8 mouse cellular contexts compared by ENCODE assay signal in the genomic region with DNA sequence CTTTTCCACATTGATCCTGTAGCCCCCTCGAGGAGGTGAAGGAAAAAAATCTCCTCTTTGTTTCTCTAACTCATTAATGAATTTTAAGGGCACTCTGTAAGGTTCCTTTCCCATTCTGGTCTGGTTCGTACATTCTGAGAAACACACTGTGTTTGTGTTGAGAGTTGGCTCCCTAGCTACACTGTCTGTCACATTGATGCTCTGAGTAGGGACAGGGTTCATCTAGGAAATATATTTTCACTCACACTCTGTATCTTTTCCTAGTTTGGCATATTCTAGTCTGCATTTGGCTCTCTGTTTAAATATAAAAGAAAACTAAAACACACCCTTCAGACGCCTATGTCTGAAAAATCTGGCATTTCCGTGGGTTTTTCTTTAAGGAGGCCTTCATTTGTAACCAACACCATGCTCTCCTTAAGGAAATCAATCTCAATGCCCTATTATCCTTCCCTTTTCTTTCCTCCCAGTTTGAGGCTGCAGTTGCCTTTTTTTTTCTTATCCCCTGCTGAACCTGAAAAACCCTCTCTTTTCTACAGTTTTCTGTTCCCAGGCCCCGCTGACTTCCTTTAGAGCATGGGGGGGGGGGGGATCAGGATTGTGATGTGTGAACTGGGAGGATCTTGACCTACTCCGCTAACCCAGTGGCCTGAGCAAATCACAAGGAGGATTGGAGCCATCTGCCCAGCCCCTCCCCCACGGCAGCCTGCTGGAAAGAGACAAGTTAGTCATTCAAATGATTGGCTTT. TPM values are rescaled to one million over a fixed set of nuclear protein-coding genes. Genes with fewer than 3 reads are reported as not detected.
DNase-seq lines count a peak whose midpoint lies in the region; ATAC-seq and TF ChIP-seq lines count a peak whose summit lies in the region.

No protein-coding gene starts in this region.

- no peaks in the 10 kb centered on the region for H3K9me3 ChIP-seq in intestine, embryonic 14.5 days (ENCODE audit: control insufficient read depth, low read length)
- H3K9me3 ChIP-seq in intestine, postnatal 0 days (ENCODE audit: control insufficient read depth): no peaks in the 10 kb centered on the region
- no peaks in the 10 kb centered on the region for H3K9me3 ChIP-seq in midbrain, postnatal 0 days (ENCODE audit: low read length)

- H3K27me3 ChIP-seq in intestine, embryonic 14.5 days (replicated peaks; ENCODE audit: control insufficient read depth, insufficient read depth, low read length): no peaks in the 10 kb centered on the region
- H3K27me3 ChIP-seq in intestine, postnatal 0 days (replicated peaks; ENCODE audit: control insufficient read depth, insufficient read depth, low read length): no peaks in the 10 kb centered on the region
- H3K27me3 ChIP-seq in midbrain, postnatal 0 days (ENCODE audit: insufficient read depth, low read length): no peaks in the 10 kb centered on the region

- peak; percentile 53; the same call in 1 of the 2 replicates for ATAC-seq in intestine, embryonic 14.5 days (replicated peaks; ENCODE audit: low FRiP score, low TSS enrichment, low read depth)
- no peak for ATAC-seq in intestine, postnatal 0 days
- peak; percentile 88 for ATAC-seq in midbrain, postnatal 0 days (ENCODE audit: low FRiP score)

- H3K4me3 ChIP-seq in intestine, embryonic 14.5 days (ENCODE audit: low read depth, low read length): no peak overlapping the region; the same call in 1 of the 2 replicates
- H3K4me3 ChIP-seq in intestine, postnatal 0 days (ENCODE audit: low read depth, low read length): no peak overlapping the region
- peak overlapping the region; percentile 34 for H3K4me3 ChIP-seq in midbrain, postnatal 0 days (ENCODE audit: low read depth, low read length)

- H3K27ac ChIP-seq in intestine, embryonic 14.5 days (ENCODE audit: low read depth): peak overlapping the region; percentile 4; the same call in 1 of the 2 replicates
- no peak overlapping the region for H3K27ac ChIP-seq in intestine, postnatal 0 days (ENCODE audit: low read depth, low read length)
- H3K27ac ChIP-seq in midbrain, postnatal 0 days (ENCODE audit: low read depth, low read length): peak overlapping the region; percentile 77

- TF ChIP-seq CTCF in intestine, postnatal 0 days (IDR thresholded peaks at IDR 0.05; ENCODE audit: low read depth): no peak
- no peak for TF ChIP-seq CTCF in midbrain, postnatal 0 days (IDR thresholded peaks at IDR 0.05)

- H3K4me2 ChIP-seq in intestine, embryonic 14.5 days (ENCODE audit: low read length): peak overlapping the region; percentile 42
- H3K4me2 ChIP-seq in intestine, postnatal 0 days (replicated peaks; ENCODE audit: low read depth): no peak overlapping the region
- H3K4me2 ChIP-seq in midbrain, postnatal 0 days (ENCODE audit: low read depth, low read length, poor library complexity, severe bottlenecking): peak overlapping the region; percentile 49

- peak; percentile 77 for DNase-seq in intestine, embryonic 14.5 days (ENCODE audit: low spot score)
- peak; percentile 90 for DNase-seq in embryo, embryonic 11 days
- DNase-seq in gastrocnemius, postnatal 4 days (ENCODE audit: low spot score in 2 of 2): peak; percentile 29 to 47
- peak; percentile 77 for DNase-seq in kidney, adult 18-20 months
- peak; percentile 36 to 56 for DNase-seq in left cerebral cortex, postnatal 36 days (ENCODE audit: low spot score in 2 of 2)
- peak; percentile 97 for DNase-seq in midbrain, postnatal 0 days (ENCODE audit: low spot score)
- peak; percentile 10 to 46 for DNase-seq in urinary bladder, postnatal 36 days (ENCODE audit: low spot score in 2 of 2)

- H3K4me1 ChIP-seq in intestine, embryonic 14.5 days (replicated peaks; ENCODE audit: control insufficient read depth, insufficient read depth, low read length): peaks cover 11% of the 10 kb centered on the region
- H3K4me1 ChIP-seq in intestine, postnatal 0 days (replicated peaks; ENCODE audit: control insufficient read depth, insufficient read depth, low read length): no peaks in the 10 kb centered on the region
- no peaks in the 10 kb centered on the region for H3K4me1 ChIP-seq in midbrain, postnatal 0 days (ENCODE audit: insufficient read depth, low read length)

- intact Hi-C loops in left cerebral cortex, postnatal 36 days (cut with DNase I): no loop called here

- no peak overlapping the region for H3K9ac ChIP-seq in intestine, embryonic 14.5 days (ENCODE audit: low read length)
- no peak overlapping the region for H3K9ac ChIP-seq in intestine, postnatal 0 days (ENCODE audit: low read depth, low read length)
- H3K9ac ChIP-seq in midbrain, postnatal 0 days (replicated peaks; ENCODE audit: low read length, poor library complexity, severe bottlenecking): peak overlapping the region; percentile 53

- WGBS in intestine, embryonic 14.5 days: 18% methylated on average over 7 of the region's 7 CpGs
- 38% methylated on average over 7 of the region's 7 CpGs for WGBS in intestine, postnatal 0 days
- WGBS in midbrain, postnatal 0 days: 12% methylated on average over 7 of the region's 7 CpGs

- H3K36me3 ChIP-seq in intestine, embryonic 14.5 days (ENCODE audit: control insufficient read depth, insufficient read depth, low read length): no peaks in the 10 kb centered on the region
- no peaks in the 10 kb centered on the region for H3K36me3 ChIP-seq in intestine, postnatal 0 days (ENCODE audit: control insufficient read depth, insufficient read depth)
- no peaks in the 10 kb centered on the region for H3K36me3 ChIP-seq in midbrain, postnatal 0 days (ENCODE audit: insufficient read depth, low read length)

RNA-seq across cellular contexts. Expression of a gene that starts 0.4 kb away (rescaled TPM):
- polyA plus RNA-seq in intestine, embryonic 14.5 days (2014; fragmentation: Nextera tagmentation; extraction: Ambion mirVana): 58.4 and 59.9 TPM in 2 replicates
- polyA plus RNA-seq in intestine, postnatal 0 days (2015; fragmentation: Nextera tagmentation; extraction: Ambion mirVana): 27.7 and 29.6 TPM in 2 replicates
- total RNA-seq in gastrocnemius, postnatal 4 days (2021): 1 to 10 TPM; 2.9 to 3.4 TPM
- 10 to 100 TPM; 44.4 to 50.3 TPM for total RNA-seq in left cerebral cortex, postnatal 36 days (2021)
- 717 and 1,023 TPM in 2 replicates for total RNA-seq in midbrain, postnatal 0 days (2014; rRNA removed)
- polyA plus RNA-seq in midbrain, postnatal 0 days (2015; fragmentation: Nextera tagmentation; extraction: Ambion mirVana): 2,744 and 2,827 TPM in 2 replicates

RNA-seq across cellular contexts. Expression of a gene that starts 9.8 kb away (rescaled TPM):
- 27.1 and 27.7 TPM in 2 replicates for polyA plus RNA-seq in intestine, embryonic 14.5 days (2014; fragmentation: Nextera tagmentation; extraction: Ambion mirVana)
- polyA plus RNA-seq in intestine, postnatal 0 days (2015; fragmentation: Nextera tagmentation; extraction: Ambion mirVana): 209 and 216 TPM in 2 replicates
- total RNA-seq in gastrocnemius, postnatal 4 days (2021): 10 to 100 TPM; 11.3 to 12.5 TPM
- total RNA-seq in left cerebral cortex, postnatal 36 days (2021): 10 to 100 TPM; 22.6 to 30.0 TPM
- 28.9 and 31.7 TPM in 2 replicates for total RNA-seq in midbrain, postnatal 0 days (2014; rRNA removed)
- polyA plus RNA-seq in midbrain, postnatal 0 days (2015; fragmentation: Nextera tagmentation; extraction: Ambion mirVana): 31.0 and 33.4 TPM in 2 replicates

Comparison
In these comparisons a context has a peak if more than half of its experiments do, and no peak if none do; other contexts are left out.
1. DNase-seq: peak in every context shown above with its lines; median percentile 97 in midbrain, postnatal 0 days; 90 in embryo, embryonic 11 days; 77 in intestine, embryonic 14.5 days; 77 in kidney, adult 18-20 months; 46 in left cerebral cortex, postnatal 36 days; 38 in gastrocnemius, postnatal 4 days; 28 in urinary bladder, postnatal 36 days.
2. RNA of a gene that starts 0.4 kb away (total RNA-seq): 717 to 1,023 TPM in midbrain, postnatal 0 days; 44.4 to 50.3 TPM in left cerebral cortex, postnatal 36 days and 2.9 to 3.4 TPM in gastrocnemius, postnatal 4 days; every median in the first group is over 10 times any median in the second.